10 mouse cellular contexts compared by ENCODE assay signal in genomic region chr16:72691909-72692308, GRCm38 (mm10).
DNase-seq lines count a peak whose midpoint lies in the region; ATAC-seq and TF ChIP-seq lines count a peak whose summit lies in the region.
"Had no signal": no experiment of that assay in that cellular context is flagged by ENCODE, and none has a peak within 500 bp of the region (broad histone marks: within the 10 kb centered on the region; RNA-seq: fewer than 3 reads in every experiment).

No protein-coding gene starts in this region.

- peak; percentile 3 for DNase-seq in kidney, adult 2 months
- DNase-seq in kidney, postnatal 10 days = no peak
- peak; percentile 71 for DNase-seq in brain, adult 2 months (ENCODE audit: low read depth, low spot score)
- DNase-seq in forebrain, embryonic 14.5 days (ENCODE audit: low spot score) = peak; percentile 70
- no peak for DNase-seq in right cerebral cortex, adult 18-20 months
- no peak for DNase-seq in adrenal gland, postnatal 10 days
- DNase-seq: kidney, adult 9 months; thymus, adult 18-20 months had no signal

- H3K4me2 ChIP-seq in forebrain, embryonic 14.5 days (ENCODE audit: low read length) = no peak overlapping the region
- H3K4me2 ChIP-seq in midbrain, embryonic 13.5 days (replicated peaks) = no peak overlapping the region
- H3K4me2 ChIP-seq: heart, embryonic 11.5 days had no signal

- no peaks in the 10 kb centered on the region for H3K27me3 ChIP-seq in kidney, adult 2 months (replicated peaks; ENCODE audit: control insufficient read depth, insufficient read depth, low read length)
- H3K27me3 ChIP-seq in forebrain, embryonic 14.5 days (replicated peaks; ENCODE audit: control insufficient read depth, insufficient read depth, low read length) = peaks cover 14% of the 10 kb centered on the region; the same call in 1 of the 2 replicates
- H3K27me3 ChIP-seq in midbrain, embryonic 13.5 days = no peaks in the 10 kb centered on the region

- no peak for TF ChIP-seq CTCF in kidney, adult 2 months (conservative IDR thresholded peaks at IDR 0.05; ENCODE audit: insufficient read depth, insufficient read length, low read depth, low read length)

- ATAC-seq in forebrain, embryonic 14.5 days = 0 out of 2 replicates have a peak, but pooled peaks have one; percentile 22
- peak; percentile 37; the same call in 1 of the 2 replicates for ATAC-seq in midbrain, embryonic 13.5 days

- H3K27ac ChIP-seq in kidney, adult 2 months (ENCODE audit: insufficient read depth, low read depth, low read length) = no peak overlapping the region
- no peak overlapping the region for H3K27ac ChIP-seq in forebrain, embryonic 14.5 days (ENCODE audit: low read depth, low read length)
- peak overlapping the region; percentile 76 for H3K27ac ChIP-seq in midbrain, embryonic 13.5 days

- H3K36me3 ChIP-seq in kidney, adult 2 months (ENCODE audit: control insufficient read depth, insufficient read depth, low read length) = no peaks in the 10 kb centered on the region
- H3K36me3 ChIP-seq in forebrain, embryonic 14.5 days (ENCODE audit: control insufficient read depth, insufficient read depth, low read length) = no peaks in the 10 kb centered on the region
- H3K36me3 ChIP-seq in midbrain, embryonic 13.5 days = no peaks in the 10 kb centered on the region

- TF ChIP-seq POLR2A in kidney, adult 2 months (IDR thresholded peaks at IDR 0.05; ENCODE audit: low read depth, low read length) = no peak

- H3K9me3 ChIP-seq in forebrain, embryonic 14.5 days (replicated peaks; ENCODE audit: control insufficient read depth, low read length) = no peaks in the 10 kb centered on the region
- no peaks in the 10 kb centered on the region for H3K9me3 ChIP-seq in midbrain, embryonic 13.5 days

- WGBS in kidney, adult 2 months = 57% methylated on average over 3 of the region's 3 CpGs
- 20% methylated on average over 3 of the region's 3 CpGs for WGBS in forebrain, embryonic 14.5 days
- 17% methylated on average over 3 of the region's 3 CpGs for WGBS in midbrain, embryonic 13.5 days

- H3K9ac ChIP-seq in forebrain, embryonic 14.5 days (ENCODE audit: low read length) = no peak overlapping the region
- H3K9ac ChIP-seq in midbrain, embryonic 13.5 days (replicated peaks) = no peak overlapping the region

- H3K4me3 ChIP-seq in kidney, adult 2 months (ENCODE audit: insufficient read depth, low read depth, low read length) = no peak overlapping the region
- no peak overlapping the region for H3K4me3 ChIP-seq in forebrain, embryonic 14.5 days (ENCODE audit: low read depth, low read length)
- H3K4me3 ChIP-seq in midbrain, embryonic 13.5 days (replicated peaks) = no peak overlapping the region

- H3K4me1 ChIP-seq in kidney, adult 2 months (ENCODE audit: control insufficient read depth, insufficient read depth, low read length) = no peaks in the 10 kb centered on the region
- H3K4me1 ChIP-seq in forebrain, embryonic 14.5 days (ENCODE audit: control insufficient read depth, insufficient read depth, low read length) = peaks cover 18% of the 10 kb centered on the region
- H3K4me1 ChIP-seq in midbrain, embryonic 13.5 days (replicated peaks) = peaks cover 59% of the 10 kb centered on the region

Comparison
In these comparisons a context has a peak if more than half of its experiments do, and no peak if none do; other contexts are left out.
1. DNase-seq: peak in kidney, adult 2 months (single experiment), brain, adult 2 months (single experiment) and forebrain, embryonic 14.5 days (single experiment); none in kidney, postnatal 10 days (single experiment), right cerebral cortex, adult 18-20 months (single experiment) and adrenal gland, postnatal 10 days (single experiment).